Mouse (Mus musculus) hindbrain, postnatal 0 days (tissue): ENCODE data around the gene Scarf1. TPM values are rescaled to one million over a fixed set of nuclear protein-coding genes. Genes with fewer than 3 reads are reported as not detected.

Source experiments
- ATAC-seq: fragments of 200-750 bp; cut with Nextera tagmentation; 2 replicates; pipeline ENCODE4 v1.8.0; 2017; ENCODE audit warnings: mild to moderate bottlenecking, moderate TSS enrichment, moderate library complexity
- DNase-seq: peaks from one replicate; pipeline ENCODE4 v3.0.0-alpha.2; 2015; ENCODE audit warnings: low spot score
- H3K27ac ChIP-seq: fragments of 300-500 bp; sonication (generic); 2 replicates; pipeline ENCODE4 v1.5.1; 2014; ENCODE audit warnings: mild to moderate bottlenecking
- H3K27me3 ChIP-seq: fragments of 300-500 bp; sonication (generic); 2 replicates; pipeline ENCODE4 v1.6.1; 2014; ENCODE audit warnings: low read length, mixed read lengths; ENCODE audit not compliant: insufficient read depth
- H3K36me3 ChIP-seq: fragments of 300-500 bp; sonication (generic); 2 replicates; pipeline ENCODE4 v1.6.1; 2014; ENCODE audit warnings: low read length, mixed read lengths; ENCODE audit not compliant: insufficient read depth
- H3K4me1 ChIP-seq: fragments of 300-500 bp; sonication (generic); 2 replicates; pipeline ENCODE4 v1.6.1; 2014; ENCODE audit warnings: antibody characterized with exemption, low read length, mixed read lengths; ENCODE audit not compliant: insufficient read depth
- H3K4me2 ChIP-seq: fragments of 300-500 bp; sonication (generic); 2 replicates; pipeline ENCODE4 v1.6.1; 2014; ENCODE audit warnings: low read depth, mild to moderate bottlenecking, low read length, moderate library complexity, mixed read lengths
- H3K4me3 ChIP-seq: fragments of 300-500 bp; sonication (generic); 2 replicates; pipeline ENCODE4 v1.5.1; 2014; ENCODE audit warnings: low read length
- H3K9ac ChIP-seq: fragments of 300-500 bp; sonication (generic); replicated peaks from 2 replicates; pipeline ENCODE4 v1.6.1; 2014; ENCODE audit warnings: mild to moderate bottlenecking, low read length, moderate library complexity, mixed read lengths
- H3K9me3 ChIP-seq: fragments of 300-500 bp; sonication (generic); 2 replicates; pipeline ENCODE4 v1.6.1; 2016; ENCODE audit warnings: low read length, mixed read lengths
- CTCF ChIP-seq: IDR thresholded peaks from 2 replicates; pipeline ENCODE4 v1.5.1; 2016; ENCODE audit warnings: antibody characterized with exemption, control low read depth, low read depth
- WGBS: fragments of 180-500 bp; shearing (Covaris S2); extraction: QIAGEN DNeasy Blood & Tissue Kit; methylation state at CpG from one replicate; pipeline ENCODE4 v1.1.7; 2014; 5-methylcytosine and 5-hydroxymethylcytosine counted together
- polyA plus RNA-seq: library from polyadenylated mRNA; unstranded; fragments of >200 nt; fragmentation: Nextera tagmentation; extraction: Ambion mirVana; gene quantifications from 2 replicates; pipeline ENCODE4 v1.2.1, GENCODE M21; 2015
- total RNA-seq: library from RNA; depleted of rRNA; stranded (reverse); fragments of >200 nt; gene quantifications from 2 replicates; pipeline ENCODE4 v1.2.3, GENCODE M21; 2014

Gene Scarf1
- total and polyA plus RNA-seq, 2 experiments from 2014 or later = 3.3 to 3.6 TPM

DNA sequence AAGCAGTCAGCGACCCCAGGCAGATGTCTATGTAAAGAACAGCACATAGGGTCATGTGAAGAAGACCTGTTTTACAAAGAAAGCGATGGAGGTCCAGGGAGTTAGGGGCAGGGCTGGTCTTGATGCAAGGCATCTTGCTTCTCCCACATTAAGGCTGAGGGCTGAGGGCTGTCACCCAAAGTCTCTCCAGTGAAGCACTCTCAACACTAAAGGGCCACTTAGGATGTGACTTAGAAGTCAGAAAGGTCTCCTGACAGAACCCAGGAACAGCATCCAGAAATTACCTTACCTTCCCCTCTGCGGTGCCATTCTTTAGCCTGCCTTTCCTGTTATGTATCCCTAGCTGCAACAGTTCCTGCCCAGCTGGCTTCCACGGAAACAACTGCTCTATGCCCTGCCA is 8.3 kb downstream of the Scarf1 start:
- Histone ChIP-seq H3K27ac (no peak overlapping the region), H3K27me3 (no peaks in the 10 kb centered on the region), H3K4me3 (no peak overlapping the region), H3K4me1 (no peaks in the 10 kb centered on the region), H3K36me3 (no peaks in the 10 kb centered on the region), H3K4me2 (no peak overlapping the region), H3K9ac (no peak overlapping the region), H3K9me3 (no peaks in the 10 kb centered on the region)
- WGBS = 77% methylated on average over 4 of the region's 4 CpGs
- no peak for ATAC-seq
- DNase-seq = no peak
- no peak for TF ChIP-seq CTCF

DNA sequence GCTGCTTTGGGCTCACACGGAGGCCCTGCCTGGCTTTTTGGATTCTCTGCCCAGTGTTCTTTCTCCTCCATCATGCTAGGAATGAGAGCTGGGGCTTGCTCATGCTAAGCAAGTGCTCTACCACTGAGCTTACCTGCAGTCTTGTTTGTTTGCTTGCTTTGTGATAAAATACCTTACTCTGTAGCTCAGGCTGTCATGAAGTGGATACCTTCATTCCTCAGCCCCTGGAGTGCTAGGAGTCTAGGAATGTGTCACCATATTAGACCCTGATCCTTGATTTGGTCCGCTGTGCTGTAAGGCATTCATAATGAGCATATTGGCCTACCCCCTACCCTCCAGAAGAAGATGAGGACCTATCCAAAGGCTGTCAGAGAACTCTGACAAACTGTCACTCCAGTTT is 9.5 kb downstream of the Scarf1 start:
- H3K9me3 ChIP-seq = no peaks in the 10 kb centered on the region
- H3K9ac ChIP-seq = no peak overlapping the region
- no peak overlapping the region for H3K4me2 ChIP-seq
- ATAC-seq = no peak
- no peak for TF ChIP-seq CTCF
- no peak overlapping the region for H3K27ac ChIP-seq
- 91% methylated on average over 2 of the region's 2 CpGs for WGBS
- no peaks in the 10 kb centered on the region for H3K36me3 ChIP-seq
- H3K4me3 ChIP-seq = no peak overlapping the region
- H3K27me3 ChIP-seq = no peaks in the 10 kb centered on the region
- no peak for DNase-seq
- H3K4me1 ChIP-seq = no peaks in the 10 kb centered on the region

DNA sequence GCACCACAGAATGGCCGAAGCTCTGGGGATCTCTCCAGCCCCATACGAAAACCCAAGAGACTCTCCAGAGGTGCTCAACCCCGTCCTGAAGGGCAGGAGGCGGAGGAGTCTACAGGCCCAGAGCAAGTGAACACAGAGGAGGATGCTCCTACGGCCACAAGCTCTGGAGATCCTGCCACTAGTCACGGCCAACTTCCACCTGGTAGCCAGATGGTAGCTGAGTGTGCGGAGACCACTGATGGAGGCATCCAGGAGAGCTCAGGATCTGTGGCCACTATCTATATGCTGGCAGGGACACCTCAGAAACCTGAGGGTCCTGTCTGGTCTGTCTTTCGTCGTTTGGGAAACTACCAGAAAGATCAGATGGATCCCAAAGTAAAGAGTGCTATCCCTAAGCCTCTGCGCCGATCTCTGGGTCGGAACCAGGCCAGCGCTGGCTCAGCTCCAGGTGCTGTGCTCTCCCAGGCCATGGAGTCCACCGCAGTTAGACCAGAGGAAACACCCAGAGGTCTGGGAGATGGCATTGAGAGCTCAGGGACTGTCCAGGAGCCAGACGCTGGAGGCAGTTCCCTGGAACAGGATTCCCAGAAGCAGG is 12.3 kb downstream of the Scarf1 start:
- Histone ChIP-seq H3K9ac (no peak overlapping the region), H3K27me3 (no peaks in the 10 kb centered on the region), H3K36me3 (no peaks in the 10 kb centered on the region), H3K4me2 (no peak overlapping the region), H3K4me1 (no peaks in the 10 kb centered on the region), H3K4me3 (no peak overlapping the region), H3K27ac (no peak overlapping the region), H3K9me3 (no peaks in the 10 kb centered on the region)
- ATAC-seq (no peak), DNase-seq (no peak)
- TF ChIP-seq CTCF = no peak
- whole genome bisulfite sequencing = 88% methylated on average over 15 of the region's 15 CpGs

DNA sequence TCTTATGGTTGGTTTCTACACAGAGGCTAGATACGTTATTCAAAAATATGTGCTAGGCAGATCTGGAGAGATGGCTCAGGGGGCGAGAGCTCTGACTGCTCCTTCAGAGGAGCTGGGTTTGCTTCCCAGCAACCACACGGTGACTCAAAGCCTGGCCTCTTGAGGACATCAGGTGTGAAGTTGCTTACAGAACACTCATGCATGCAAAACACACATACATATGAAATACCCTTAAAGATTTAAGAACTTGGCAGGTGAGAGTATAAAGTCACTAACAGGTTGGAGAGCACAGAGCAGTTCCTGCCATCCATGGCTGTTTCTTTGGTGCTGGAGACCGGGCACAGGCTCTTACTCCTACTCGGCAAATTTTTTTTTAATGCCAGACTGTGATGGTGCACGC is 13.6 kb downstream of the Scarf1 start:
- H3K9me3 ChIP-seq = no peaks in the 10 kb centered on the region
- ATAC-seq = no peak
- WGBS = 85% methylated on average over 6 of the region's 6 CpGs

DNA sequence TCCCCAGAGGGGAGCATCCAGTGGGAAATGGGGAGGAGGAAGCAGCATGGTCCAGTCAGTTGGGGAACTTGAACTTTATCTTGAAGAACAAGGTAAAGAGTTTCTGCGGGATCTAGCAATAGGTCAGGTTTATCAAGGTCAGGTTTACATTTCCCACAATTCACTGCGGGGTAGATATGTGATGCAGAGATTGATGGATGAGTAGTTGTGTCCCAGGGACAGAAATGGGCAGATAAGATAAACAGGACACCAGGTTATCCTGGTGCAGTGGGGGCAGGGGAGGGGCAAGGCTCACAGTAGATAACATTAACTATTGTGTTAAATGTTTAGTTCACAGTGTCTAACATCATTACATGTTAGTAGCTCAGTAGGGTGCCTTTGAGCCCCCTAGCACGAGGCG is 16.4 kb downstream of the Scarf1 start:
- ATAC-seq (no peak), DNase-seq (no peak)
- no peak for TF ChIP-seq CTCF
- Histone ChIP-seq H3K27ac (peak overlapping the region; percentile 99; the same call in 1 of the 2 replicates), H3K27me3 (no peaks in the 10 kb centered on the region), H3K4me1 (0 out of 2 replicates have a peak, but pooled peaks cover 3% of the 10 kb centered on the region), H3K4me3 (no peak overlapping the region), H3K9ac (no peak overlapping the region), H3K4me2 (no peak overlapping the region), H3K36me3 (no peaks in the 10 kb centered on the region), H3K9me3 (no peaks in the 10 kb centered on the region)
- 51% methylated on average over 4 of the region's 4 CpGs for WGBS

More for the DNA sequence above, 13.6 kb downstream of the Scarf1 start:
- Histone ChIP-seq H3K4me3 (no peak overlapping the region), H3K4me1 (no peaks in the 10 kb centered on the region), H3K36me3 (no peaks in the 10 kb centered on the region), H3K27me3 (no peaks in the 10 kb centered on the region), H3K27ac (no peak overlapping the region), H3K9ac (no peak overlapping the region), H3K4me2 (no peak overlapping the region)
- DNase-seq = no peak
- TF ChIP-seq CTCF = no peak

DNA sequence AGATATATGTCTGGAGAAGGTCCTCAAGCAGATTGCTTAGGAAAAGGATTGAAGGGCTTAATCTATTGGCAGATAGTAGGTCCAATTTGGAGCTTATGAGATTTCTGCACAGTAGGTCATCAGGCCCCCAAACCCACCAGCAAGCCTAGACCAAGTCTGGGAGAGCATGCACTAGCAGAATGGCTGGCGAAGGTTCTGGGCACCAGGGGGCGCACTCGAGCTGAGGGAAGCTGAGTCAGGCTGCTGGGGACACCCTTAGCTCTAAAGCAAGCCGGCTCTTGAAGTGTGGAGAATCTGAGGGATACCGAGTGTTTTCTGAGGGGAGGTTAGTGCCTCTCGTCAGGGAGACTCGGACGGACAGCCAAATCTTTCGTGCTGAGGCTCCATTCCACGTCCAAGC is 17.0 kb downstream of the Scarf1 start:
- Histone ChIP-seq H3K4me2 (peak overlapping the region; percentile 100), H3K9ac (peak overlapping the region; percentile 97), H3K4me3 (peak overlapping the region; percentile 55), H3K27ac (peak overlapping the region; percentile 99), H3K27me3 (no peaks in the 10 kb centered on the region), H3K9me3 (no peaks in the 10 kb centered on the region), H3K4me1 (0 out of 2 replicates have a peak, but pooled peaks cover 4% of the 10 kb centered on the region), H3K36me3 (no peaks in the 10 kb centered on the region)
- DNase-seq (peak; percentile 94), ATAC-seq (peak; percentile 46)
- WGBS = under 1% methylated on average over 10 of the region's 10 CpGs
- TF ChIP-seq CTCF = peak; percentile 99

DNA sequence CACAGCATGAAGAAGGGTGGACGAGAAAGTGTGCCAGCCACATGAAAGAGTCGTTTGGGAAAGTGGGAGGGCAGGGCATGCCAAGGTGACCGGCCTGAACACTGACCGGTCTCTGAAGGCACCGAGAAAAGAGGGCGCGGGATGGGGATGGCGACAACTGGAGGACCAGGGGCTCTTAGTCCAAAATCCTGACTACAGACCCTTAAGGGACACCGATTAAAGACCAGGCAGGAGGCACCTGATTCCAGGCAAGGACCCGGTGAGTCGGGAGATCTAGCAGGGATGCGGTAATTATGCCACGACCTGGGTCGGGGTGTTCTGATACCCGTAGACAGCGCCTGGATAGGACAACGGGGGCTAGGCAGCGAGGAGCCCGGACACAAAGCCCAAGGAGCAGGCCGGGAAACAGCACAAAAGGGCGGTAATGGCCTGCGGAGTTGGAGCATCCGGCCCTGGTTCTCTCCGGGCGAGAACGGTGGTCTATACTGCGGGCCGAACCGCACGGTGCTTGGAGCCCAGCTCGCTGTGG is 17.6 kb downstream of the Scarf1 start:
- no peak for TF ChIP-seq CTCF
- WGBS = under 1% methylated on average over 31 of the region's 31 CpGs
- H3K27me3 ChIP-seq = no peaks in the 10 kb centered on the region
- 0 out of 2 replicates have a peak, but pooled peaks cover 7% of the 10 kb centered on the region for H3K4me1 ChIP-seq
- H3K4me2 ChIP-seq = peak overlapping the region; percentile 100
- no peaks in the 10 kb centered on the region for H3K36me3 ChIP-seq
- H3K27ac ChIP-seq = peak overlapping the region; percentile 99
- DNase-seq (peak; percentile 28), ATAC-seq (no peak; the same call in 1 of the 2 replicates)
- peak overlapping the region; percentile 55 for H3K4me3 ChIP-seq
- H3K9ac ChIP-seq = peak overlapping the region; percentile 97
- H3K9me3 ChIP-seq = no peaks in the 10 kb centered on the region
